Mouse (Mus musculus) forelimb bud, embryonic 11.5 days (tissue): ENCODE measurements at regions not wholly inside any gene's neighbourhood (a gene's known extent, or its start where the extent isn't known, plus 50 kb on each side); places are given as distances from the start of the nearest gene placed in this dataset.

Experiments
- DNase-seq: peaks from one replicate; pipeline ENCODE4 v3.0.0-alpha.2; 2012; ENCODE audit warnings: low read depth, low spot score

DNA sequence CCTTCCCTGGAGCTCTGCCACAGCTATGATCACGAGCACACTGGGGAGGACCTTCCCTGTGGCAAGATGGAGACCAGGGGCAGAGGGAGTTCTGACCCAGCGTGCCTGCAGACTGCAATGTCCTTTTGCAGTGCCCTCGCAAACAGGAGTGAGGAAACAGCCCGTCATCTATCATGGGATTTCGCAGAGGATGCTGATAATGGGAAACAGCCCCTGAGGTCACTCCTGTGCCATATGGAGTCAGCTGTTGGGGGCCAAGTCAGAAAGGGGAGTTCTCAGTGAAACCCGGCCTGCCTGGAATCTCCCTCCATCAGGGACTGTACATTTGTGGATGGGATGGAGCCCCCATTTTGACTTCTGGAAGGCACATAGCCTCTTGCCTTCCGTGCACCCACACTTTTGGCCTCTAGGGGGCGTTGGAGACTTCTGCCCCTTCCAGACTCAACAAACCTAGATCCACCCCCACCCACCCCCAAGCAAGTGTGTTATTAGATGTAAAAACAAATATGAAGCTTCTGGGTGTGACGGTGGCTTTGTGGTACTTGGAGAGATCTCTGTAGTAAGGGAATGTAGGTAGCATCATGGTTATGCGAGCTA is 98.1 kb downstream of the Kdr start:
- peak; percentile 41 for DNase-seq

DNA sequence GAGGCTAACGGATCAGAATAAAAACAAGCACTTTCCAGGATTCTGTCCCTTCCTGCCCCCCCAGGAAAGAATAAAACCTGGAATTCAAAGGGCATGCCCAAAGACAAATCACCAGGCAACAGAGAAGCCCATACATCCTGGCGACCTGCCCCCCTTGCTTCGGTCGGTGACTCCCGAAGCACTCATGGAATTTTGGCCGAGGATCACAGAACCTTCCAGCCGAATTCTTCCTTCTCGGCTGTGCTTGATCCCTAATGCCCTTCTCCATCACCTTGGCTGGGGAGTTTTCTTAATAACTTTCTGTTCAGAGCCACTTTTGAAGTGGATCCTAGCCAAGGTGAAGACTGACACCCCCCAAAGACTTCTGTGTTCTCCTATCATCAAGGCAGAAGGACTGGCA is 99.9 kb downstream of the Kdr start:
- DNase-seq = no peak

DNA sequence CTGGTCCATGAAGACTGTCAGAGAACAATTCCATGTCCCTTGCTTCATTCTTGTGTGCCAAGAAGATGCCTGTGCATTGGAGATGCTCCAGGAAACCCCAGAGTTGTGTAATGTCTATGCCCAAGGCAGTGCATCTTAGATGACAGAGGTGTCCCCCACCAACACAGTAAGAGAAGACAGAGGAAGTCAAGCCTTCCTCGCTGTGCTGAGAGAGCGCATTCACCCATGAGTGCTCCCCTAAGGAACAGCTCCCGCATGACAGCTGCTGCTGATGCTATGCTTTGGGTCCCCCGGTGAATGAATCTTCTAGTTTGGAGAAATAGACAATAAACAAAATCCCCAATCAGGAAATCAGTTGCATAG is 100.7 kb downstream of the Kdr start:
- no peak for DNase-seq

DNA sequence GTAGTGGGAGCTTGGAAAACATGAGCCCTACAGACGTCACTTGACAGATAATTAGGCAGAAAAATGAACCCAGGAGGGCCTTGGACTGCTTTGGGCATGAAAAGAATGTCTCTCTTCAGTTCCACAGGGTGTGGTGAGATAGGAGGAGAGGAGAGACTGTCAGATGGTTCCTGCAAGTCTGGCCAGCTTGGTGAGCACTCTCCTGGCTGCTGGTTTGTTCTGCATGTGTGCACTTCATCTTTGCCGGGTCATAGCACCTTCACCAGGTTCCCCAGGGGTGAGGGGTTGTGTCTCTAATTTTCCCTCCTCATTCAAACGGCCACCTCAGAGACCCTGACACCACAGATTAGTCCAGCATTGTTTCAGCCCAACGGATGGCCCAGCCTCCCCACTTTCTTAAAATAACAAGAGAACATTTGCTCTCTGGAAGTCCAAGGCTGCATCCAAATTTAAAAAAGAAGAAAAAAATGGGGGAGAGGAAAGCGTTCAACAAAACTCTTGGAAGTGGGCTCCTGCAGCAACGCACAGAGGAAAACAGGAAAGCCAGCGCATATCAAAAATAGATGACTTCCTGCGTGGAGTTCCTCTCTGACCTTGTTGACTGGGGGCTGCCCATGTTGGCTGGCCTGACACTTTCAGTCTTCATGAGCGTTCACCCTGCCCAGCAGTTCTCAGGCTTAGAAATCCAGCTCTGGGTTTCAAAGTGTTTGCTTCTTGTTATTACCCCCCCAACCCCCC is 101.2 kb downstream of the Kdr start:
- DNase-seq = no peak

DNA sequence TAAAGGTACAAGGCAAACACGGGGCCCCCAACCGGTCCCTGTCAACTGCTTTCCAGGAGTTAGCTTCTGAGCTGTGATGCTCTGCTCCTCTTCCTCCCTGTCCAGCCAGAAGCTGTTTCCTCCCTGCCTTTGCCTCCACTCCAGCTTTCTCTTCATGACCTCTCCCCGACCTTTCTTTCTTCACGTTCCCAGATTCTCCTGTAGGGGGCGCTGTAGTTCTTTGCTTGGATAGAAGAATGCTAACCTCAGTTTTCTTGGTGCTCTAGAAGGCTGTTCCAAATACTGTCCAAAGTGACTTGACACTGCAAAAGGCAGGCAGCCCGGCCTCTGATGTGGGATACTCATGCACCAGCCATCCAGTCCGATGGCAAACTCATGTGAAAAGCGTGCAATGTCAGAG is 107.1 kb downstream of the Kdr start:
- peak; percentile 80 for DNase-seq

DNA sequence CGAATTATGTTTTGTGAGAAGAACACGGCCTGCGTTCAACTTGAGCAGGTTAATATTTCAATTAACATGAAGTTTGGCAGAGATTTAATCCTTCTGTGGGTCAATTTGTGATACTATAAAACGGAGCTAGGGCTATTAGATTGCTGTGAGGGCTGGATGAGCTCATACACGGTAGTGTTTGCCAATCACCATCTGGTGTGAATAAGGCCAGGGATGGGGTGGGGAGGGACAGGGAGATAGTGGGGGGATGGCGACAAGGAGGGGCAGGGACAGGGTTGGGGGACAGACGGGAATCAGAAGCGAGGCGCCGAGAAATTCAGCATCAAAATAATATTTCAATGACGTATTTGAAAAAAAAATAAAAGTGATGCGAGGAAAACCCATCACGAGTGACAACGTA is 107.6 kb downstream of the Kdr start:
- DNase-seq = no peak

DNA sequence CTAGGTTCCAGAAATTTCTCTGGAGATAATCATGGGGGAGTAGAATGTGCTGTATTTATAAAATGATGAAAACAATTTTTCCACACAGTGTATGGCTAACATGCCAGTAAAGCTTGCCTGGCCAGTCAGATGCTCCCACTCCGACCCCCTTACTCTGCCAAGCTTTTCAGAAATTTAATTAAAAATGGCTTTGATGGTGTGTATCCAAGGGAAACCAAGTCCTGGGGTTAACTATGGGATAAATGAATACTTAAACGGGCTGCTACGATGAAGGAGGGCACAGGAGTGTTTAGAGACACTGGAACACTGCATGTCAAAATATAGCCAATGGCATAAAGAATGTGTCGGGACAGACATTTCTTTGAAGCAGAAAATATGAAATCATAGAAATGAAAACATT is 108.7 kb downstream of the Kdr start:
- DNase-seq = no peak

DNA sequence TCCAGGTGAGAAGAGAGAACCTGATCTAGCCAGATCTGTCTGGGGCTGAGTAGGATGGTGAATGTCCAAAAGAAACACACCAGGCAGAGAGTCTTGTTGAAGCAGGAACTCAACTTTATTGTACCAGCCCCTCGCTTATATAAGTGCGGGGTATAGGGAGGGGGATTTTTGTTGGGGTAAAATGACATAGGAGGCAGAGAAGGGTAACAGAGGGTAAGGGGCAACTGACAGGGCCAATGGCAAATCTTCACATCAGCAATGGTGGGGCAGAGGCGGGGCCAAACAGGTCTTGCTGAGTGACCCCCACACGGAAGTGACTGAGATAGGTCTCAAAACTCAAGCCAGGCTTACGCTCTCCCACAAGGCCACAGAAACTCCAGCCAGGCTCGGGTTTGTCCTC is 113.2 kb downstream of the Kdr start:
- no peak for DNase-seq

DNA sequence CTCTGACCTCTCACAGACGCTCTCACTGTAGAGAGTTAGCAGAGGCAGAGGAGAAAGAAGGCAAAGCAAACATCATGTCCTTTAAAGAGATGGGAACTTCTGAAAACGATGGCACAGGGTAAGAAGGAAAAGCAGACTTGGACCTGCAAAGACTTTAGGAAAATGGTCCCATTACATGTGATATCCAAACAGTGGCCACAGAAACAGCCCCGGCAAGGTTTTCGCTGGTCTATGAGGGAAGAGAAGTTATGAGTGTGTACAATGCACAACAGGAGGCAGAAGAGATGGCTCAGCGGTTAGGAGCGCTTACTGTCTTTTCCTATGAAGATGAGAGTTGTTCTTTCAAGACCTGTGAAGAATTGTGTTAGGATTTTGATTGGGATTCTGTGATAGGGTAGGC is 114.9 kb downstream of the Kdr start:
- DNase-seq = no peak

DNA sequence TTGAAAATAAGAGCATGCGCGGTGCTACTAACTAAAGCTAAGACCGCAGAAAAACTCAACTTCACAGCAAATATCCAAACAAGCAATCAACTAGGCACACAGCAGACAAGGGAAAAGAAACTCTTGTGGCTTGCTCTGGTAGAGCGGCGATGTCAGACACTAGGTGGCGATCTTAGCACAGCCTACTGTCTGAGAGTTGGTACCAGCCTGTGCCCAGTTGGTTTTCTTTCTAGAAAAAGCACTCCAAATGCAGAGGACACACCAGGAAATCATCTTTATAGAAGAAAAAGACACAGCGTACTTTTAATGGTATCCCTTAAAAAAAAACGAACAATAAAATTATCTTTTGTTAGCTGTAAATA is 115.6 kb downstream of the Kdr start:
- peak; percentile 60 for DNase-seq

DNA sequence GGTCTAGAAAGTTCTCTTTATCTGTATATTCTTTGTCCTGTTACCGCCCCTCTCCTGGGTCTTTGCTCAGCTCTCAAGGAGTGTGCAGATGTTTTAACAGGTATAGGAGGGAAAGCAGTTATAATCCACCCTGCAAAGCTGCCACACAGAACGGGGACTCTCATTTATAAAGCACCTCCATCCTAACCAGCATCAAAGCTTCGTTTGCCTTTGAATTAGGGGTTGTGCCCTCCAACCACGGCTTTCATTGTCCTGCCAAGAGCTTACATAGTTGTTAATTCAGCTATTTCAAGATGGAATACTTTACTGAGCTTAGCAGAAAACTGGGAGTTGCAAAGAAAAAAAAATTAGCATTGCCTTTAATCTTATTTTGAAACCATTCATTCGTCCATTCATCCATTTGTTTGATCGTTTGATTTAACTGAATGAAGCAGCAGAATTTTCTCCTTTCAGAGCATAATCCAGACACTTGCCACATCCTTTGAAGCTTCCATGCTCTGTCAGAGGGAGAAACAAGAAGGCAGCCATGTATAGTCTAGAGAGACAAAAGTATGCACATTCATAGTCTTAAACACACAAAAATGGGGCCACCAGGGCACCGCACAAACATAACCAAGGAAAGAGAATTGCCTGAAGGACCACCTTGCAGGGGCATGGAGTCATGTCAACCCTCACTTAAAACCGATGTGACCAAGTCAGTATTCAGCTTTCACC is 116.2 kb downstream of the Kdr start:
- no peak for DNase-seq

DNA sequence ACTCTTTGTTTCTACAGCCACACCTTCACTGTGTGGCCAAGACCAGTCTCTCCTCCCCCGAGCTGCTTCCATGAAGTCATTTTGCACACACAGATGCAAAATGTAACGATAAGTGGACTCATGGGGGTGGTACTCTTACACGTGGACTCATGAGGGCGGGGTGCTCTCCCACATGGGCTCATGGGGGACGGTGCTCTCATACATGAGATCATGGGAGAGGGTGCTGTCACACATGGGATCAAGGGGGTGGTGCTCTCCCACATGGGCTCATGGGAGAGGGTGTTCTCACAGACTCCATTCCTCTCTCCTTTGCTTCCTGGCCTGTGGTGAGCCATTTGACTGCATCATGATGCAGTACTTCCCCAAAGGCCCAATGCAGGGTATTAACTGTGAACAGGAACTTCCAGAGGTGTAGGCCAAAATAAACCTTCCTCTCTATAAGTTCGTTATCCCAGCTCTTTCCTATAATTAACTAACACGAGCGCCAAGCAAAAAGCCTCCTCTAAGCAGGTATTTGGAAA is 118.9 kb downstream of the Kdr start:
- DNase-seq = no peak

DNA sequence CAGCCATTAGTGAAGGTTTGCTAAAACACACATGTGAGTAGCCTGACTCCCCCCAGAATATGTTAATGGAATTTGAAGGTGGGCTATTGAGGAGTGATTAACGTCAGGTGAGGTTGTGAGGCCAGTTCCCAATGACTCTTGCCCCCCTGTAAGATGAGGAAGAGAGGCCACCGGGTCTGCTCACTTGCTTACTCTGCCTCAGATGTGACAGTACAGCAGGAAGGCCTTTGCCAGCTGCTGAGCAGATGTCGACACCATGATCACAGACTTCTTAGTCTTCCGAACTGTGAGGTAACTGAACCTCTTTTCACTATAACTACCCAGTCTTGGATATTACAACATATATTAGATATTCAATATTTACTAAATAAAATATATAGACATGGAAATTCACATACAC is 127.4 kb downstream of the Kdr start:
- no peak for DNase-seq

DNA sequence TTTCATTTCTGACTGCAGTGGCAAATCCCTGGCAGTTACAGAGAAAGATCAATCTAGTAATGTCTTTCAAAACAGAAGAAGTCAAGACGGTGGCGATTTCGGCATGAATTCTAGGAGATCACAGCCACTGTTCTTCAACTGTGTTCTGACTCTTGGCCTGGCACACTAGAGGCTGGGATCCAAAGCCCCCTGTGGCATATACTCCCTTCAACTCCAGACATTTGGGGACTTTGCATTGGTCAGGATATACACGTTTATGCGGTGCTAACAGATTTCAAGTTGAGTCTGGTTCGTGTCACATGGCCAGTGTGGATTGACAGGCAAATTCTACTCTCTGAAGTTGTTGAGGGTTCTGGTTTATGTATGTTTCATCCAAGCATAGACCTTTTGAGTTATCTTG is 130.3 kb downstream of the Kdr start:
- DNase-seq = no peak

DNA sequence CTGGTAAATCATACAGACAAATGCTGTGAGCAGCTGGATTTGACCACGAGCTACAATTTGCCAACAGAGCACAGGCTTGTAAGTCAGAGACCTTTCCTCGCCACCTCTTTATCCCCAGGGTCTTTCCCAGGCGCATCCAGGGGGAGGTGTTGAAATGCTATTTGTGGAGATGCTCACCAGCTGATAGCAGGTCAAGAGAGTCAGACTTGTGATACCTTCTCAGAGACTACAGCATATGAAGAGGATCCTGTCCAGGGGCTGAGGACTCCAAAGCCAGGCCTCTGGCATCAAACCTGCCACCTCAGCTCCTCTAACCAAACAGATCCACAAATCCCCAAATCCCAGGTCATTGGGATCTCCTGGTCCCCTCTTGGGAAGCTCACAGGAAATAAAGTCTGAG is 130.9 kb downstream of the Kdr start:
- DNase-seq = no peak

DNA sequence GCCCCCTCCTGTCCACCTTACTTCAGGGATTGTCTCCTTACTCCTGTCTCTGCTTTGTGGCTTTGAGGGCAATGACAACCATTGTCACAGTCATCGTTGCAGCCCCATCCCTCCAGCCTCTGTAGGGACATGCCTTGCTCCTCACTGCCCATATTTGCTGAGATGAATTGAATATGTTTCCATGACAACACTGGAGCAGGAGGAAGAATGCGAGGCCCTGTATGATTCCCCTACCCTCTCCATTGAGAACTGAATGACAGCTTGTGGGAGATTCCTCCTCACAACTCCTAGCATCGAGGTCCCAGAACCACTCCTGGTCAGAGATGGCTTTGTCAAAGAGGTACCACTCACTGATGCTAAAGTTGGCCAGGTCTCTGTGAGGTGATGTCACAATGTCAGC is 132.2 kb downstream of the Kdr start:
- DNase-seq = no peak

DNA sequence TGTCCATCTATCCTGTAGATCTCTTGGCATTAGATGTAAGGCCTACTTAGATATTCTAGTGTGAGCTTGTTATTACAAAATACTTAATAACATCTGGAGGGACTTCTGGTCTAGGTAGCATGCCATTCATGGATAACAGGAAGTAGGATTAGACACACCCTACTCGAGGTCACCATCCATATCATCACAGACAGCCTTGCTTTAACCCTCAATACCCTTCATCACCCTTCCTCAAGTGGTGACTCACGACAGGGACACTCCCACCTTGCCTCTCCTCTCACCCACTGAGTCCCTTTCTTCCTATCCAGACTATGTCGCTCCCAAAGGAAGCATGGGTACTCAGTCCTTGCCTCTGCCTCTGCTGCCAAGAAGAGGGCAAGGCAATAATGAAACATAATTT is 134.5 kb downstream of the Kdr start:
- no peak for DNase-seq

DNA sequence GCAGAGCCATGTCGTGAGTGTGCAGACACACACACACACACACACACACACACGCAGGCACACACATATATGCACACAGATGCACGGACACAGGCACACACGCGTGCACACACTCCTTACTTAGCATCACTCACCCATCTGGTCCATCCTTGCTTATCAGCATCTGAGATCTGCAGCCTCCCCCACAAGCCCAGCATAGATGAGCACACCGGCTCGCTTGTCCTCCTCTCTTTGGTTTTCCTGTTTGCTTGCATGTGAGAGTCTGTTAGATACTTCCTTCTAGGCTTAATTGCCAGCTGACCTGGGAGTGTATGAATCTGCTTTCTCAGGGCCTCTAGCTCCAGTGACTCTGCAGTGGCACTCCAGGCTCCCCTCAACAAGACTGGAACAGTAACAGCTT is 137.8 kb downstream of the Kdr start:
- no peak for DNase-seq

DNA sequence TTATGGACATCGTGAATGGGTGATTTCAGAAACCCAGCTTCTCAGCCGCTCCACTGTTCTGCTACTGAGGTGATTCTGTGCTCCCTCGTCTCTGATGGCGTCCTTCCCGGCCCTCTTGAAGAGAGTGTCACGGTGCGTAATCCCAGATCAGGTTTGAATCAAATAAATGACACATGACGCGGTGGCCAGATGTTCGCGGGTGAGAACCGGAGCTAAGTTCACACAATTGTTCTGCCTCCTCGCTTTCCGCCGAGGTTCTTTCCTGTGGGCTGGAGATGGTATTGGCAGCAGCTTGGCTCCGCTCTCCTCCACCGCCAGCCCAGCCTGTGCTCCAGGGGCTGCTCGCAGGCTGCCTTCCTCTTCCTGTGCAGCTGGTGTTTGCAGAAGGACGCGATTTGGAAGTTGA is 142.7 kb downstream of the Kdr start:
- peak; percentile 46 for DNase-seq

DNA sequence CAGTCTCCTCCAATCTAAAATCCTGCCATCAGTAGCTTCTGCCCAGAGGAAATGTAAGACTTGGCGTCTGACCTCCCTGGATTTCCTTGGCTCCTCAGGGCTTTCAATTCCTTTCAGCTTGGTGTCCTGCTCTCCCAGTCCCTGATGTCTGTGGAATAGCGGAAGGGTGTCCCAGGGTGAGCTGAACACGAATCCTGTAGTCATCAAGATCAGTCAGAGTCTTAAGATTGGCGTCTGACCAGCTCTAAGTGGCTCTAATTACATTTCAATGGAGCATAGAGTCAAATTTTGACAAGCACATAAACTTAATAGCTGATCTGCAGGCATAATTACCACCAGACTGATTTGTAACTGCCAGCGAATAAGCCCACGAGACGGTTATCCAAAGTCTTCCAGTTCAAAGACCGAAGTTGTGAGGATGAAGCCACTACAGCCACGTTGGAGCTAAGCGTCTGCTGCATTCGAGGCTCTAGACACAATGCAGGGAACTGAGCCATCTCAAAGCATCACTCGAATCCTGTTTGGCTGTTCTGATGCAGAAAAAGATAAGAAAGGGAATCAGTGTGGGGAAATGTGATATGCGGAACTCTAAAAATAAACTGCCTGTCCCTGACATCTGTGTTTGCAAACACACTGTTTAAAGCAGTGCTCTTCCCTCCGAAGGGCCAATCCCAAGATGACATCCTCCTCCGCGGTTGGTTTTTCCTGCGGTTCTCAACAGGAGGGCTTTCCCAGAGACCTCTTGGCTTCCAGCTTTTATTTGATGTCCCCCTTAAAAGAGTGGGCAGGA is 143.3 kb downstream of the Kdr start:
- DNase-seq = no peak

DNA sequence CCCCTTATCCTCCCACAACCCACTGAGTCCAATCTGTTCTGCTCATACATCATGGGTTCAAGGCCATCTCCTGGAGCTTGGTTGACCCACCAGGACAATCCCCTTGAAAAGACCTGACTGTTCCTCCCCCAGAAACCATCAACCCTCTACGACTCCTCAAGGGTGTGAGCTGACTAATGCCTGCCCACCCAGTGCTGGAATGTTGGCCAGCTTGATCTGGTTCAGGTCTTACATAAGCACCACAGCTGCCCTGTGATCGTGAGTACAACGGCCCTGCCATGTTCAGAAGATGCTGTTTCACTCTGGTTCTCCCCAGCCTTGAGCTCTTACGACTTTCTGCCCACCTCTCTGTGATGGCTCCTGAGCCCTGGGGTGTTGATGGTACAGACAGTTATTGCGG is 145.9 kb downstream of the Kdr start:
- DNase-seq = no peak
